Mouse (Mus musculus): ENCODE measurements around the gene Rad23a.

Gene Rad23a

DNA sequence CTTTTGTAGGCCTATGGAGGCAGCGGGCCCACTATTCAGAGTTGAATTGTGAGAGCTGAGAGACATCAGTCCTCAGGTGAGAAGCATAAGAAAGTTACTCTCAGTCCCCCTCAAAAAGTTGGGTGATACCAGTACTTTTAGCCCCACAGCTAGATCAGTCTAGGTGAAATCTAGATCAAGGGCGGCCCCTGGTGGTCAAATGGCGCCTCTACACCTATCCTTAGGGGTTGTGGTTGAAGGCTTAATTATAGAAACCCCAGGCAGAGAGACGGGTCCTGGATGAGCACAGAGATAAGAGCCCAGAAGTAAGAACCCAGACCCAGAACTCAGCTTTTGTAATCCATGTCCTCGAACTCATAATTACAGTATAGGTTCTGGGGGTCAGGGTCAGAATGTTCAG, 27.4 kb downstream of the Rad23a start:
- DNase-seq = peak; percentile 87

DNA sequence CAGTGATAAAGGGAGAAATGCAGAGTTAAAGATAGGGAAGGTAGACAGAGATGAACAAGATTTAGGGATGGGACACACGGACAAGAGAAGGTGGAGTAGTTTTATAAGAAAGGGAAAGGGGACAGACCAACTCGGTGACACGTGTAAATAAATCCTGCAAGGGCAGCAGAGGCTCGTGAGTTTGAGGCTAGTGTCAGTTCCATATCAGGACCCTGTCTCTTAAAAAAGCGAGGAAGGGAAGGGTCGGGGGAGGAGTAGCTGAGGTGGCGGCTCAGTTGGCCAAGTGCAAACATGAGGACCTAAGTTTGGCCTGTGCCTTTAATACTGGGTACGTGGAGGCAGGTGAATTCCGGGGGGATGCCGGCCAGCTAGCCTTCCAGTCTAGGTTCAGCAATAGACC, 29.2 kb downstream of the Rad23a start:
- no peak for DNase-seq

GRCm38 (mm10) chr8:84810896-84811295, 29.6 kb downstream of the Rad23a start:
- peak; percentile 88 for DNase-seq

DNA sequence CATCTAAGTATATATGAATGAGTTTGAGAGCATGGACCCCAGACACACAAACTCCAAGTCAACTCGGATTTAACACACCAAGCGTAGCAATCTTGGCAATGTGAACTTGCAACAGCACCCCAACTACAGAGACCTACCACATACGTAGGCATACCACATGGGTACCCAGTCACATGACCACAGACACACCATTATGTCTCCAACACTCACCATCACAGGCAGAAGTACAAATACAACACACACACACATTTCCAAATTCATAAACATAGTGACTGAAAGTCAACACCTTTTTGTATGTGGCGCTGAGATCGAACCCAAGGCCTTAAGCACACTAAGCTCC, 30.6 kb downstream of the Rad23a start:
- no peak for DNase-seq

DNA sequence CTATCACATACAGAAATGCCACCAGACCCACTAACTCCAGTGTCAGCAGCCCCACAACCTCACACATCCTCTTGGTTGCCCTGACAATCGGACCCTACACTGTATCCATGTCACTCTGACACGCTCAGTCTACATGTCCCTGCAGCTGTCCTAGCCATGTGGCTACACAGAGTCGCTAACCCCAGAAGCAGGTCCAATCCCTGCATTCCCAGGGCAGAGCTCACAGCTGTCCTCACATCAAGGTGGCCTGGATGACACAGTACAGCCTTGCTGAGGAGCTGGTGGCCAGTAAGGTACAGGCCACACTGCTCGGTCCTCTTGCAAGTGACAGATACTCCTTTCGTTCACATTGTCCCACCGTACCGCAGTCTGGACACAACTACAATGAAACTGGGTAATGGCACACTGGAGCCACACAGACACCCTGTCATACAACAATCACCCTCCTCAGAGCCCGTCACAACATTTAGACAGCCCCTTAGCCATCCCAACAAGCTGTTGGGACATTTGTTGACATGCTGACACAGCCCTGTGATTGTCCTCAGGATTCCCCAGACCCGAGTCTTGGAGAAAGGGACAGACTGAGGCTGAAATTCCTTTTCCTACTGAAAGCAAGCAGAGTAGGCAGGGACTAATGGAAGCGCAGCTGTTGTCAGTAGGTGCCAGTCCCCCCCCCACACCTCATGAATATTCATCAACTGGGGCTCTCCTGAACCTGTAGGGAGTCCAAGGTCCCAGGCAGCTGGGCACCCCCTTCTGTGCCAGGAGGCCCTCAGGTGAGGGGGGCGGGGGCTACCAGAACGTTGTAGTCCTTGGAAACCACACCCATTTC, 31.1 kb downstream of the Rad23a start:
- DNase-seq = no peak

DNA sequence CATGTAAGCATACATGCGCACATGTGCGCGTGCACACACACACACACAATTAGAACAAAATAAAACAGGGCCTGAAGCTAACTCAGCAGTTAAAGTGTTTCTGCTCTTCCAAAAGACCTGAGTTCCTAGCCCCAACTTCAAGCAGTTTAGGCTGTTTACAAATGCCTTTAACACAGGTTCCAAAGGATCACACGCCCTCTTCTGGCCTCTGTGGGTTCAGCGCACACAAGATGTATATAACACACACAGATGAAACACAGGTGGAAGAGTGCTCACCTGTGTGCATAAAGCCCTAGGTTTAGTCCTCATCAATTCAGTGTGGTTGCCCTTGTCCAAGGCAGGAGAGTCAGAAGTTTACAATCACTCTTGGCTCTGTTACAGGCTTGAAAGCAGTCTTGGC, 34.4 kb downstream of the Rad23a start:
- DNase-seq = no peak

DNA sequence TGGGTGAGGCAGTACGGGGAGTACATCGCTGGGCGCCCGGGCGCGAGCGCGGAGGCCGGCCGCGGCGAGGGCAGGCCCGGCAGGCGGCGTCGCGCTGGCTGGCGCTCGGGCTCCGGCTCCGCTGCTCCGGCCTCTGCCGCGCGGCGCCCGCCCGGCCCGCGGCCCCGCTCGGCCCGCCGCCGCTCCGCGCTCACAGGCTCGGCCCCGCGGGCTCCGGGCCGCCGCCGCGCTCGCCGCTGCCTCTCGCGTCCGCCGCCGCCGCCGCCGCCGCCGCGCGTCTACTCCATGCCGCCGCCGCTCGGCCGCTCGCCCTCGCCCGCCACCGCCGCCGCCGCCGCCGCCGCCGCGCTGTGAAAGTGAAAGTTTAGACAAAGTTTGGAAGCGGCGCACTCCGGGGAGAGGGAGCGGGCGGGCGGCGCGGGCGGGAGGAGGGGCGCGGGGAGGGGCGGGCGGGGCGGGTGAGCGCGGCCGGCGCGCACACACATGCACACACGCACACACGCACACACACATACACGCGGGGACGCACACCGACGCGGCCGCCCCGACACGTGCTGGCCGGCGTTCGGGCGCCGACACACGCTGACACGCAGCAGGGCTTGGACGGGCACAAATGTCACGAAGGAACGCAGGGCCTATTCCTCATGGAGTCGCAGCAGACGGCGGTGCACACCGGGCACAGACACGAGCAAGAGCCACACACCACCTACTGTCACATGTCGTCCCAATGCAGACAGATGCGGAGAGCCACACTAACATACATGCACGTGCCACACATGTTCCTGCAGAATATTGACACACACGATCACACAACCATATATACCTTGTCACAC, 40.2 kb downstream of the Rad23a start, which contains the start of gene Nfix:
TSS of gene Nfix (minus strand) at position 346 of the 833 bp plus-strand sequence.
- DNase-seq = peak; percentile 67

GRCm38 (mm10) chr8:84799136-84799931, 41.1 kb downstream of the Rad23a start:
- peak; percentile 46 for DNase-seq

GRCm38 (mm10) chr8:84798446-84799135, 41.9 kb downstream of the Rad23a start:
- DNase-seq = no peak

- no peak for DNase-seq
These were observed 42.5 kb downstream of the Rad23a start for GRCm38 (mm10) chr8:84797971-84798370.

- no peak for DNase-seq
These were observed 43.1 kb downstream of the Rad23a start for GRCm38 (mm10) chr8:84797256-84797797.

DNA sequence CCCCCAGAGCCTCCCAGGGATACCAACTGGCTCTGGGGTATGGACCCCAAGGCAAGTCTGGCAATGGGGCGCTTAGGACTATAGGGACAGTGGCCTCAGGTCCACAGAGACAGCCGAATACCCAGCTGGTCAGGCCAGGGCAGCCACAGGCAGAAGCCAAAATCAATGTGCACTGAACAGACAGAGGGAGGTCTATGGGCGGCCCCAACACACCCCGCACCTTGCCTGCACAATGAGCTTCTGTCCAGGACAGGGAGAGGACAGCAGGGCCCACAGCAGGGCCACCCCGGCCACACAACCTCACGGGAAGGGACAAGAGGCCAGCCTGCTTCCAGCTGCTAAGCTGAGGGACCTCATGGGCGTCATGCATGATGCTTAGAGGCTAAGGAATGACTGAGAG, 46.0 kb downstream of the Rad23a start:
- no peak for DNase-seq

GRCm38 (mm10) chr8:84793791-84794485, 46.5 kb downstream of the Rad23a start:
- DNase-seq = peak; percentile 29

- no peak for DNase-seq
These were observed 47.3 kb downstream of the Rad23a start for GRCm38 (mm10) chr8:84793134-84793533.

GRCm38 (mm10) chr8:84792429-84792947, 48.0 kb downstream of the Rad23a start:
- DNase-seq = no peak

- no peak for DNase-seq
These were observed 49.9 kb downstream of the Rad23a start for GRCm38 (mm10) chr8:84790537-84790936.

DNA sequence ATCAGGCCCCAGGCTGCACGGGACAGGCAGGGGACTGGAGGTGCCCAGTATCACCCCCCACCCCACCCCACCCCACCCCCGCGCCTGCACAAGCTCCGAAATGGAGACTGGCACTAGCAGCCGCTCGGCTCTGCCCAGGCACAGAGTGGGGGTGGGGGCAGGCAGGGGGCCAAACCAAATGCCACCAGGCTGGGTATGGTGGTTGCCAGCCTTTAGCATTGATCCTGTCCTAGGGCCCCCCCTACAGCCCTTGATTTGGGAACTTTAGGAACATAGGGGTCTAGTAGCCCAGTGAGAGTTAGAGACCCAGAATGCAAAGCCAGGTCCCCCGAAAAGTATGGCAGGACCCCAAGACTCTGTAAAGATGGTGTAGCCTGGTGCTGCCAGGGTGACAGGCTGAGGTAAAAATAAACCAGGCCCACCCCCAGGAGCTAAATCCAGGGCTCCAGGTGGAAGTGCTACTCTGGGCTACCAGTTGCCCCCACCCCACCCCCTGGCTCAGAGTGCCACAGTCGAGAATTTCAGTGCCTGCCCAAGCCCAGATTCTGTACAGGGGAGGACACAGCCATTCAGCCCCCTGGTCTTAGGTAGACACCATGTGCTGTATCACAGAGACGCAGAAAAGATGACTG, 50.5 kb downstream of the Rad23a start:
- DNase-seq = no peak

DNA sequence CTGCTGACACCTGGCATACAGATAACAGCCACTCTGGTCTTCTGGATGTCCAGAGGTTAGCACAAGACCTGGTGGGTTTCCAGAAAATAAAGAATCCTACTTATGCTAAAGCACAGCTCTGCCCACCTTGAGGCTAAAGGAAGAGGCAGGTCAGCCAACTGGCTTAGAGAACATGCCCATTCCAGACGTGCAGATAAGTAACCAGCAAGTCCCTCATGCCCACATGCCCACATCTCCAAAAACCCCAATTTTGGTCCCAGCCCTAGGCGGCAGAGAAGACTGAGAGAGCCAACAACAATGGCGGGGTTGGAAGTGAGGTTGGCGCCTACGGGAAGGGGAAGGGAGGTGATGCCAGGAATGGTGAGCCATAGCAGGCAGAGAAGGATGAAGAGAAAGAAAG, 51.1 kb downstream of the Rad23a start:
- no peak for DNase-seq

DNA sequence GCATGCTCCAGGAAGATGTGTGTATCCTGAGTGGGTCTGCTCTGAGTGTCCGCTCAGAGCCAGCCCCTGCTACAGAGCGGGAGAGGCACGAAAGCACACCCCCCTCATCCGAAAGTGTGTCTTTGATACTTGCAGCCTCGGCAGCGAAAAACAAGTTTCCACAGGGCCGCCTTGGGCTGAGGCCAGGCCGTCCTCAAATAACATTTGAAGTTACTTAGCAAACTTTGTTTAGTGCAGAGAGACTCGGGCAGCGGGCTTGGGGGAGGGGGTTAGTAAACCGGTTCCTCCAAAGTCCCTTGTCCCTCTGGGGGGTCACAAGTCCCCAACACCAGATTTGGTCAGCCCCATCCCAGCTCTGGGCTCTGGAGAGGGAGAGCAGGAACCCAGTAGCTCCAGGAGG, 51.6 kb downstream of the Rad23a start:
- DNase-seq = no peak

DNA sequence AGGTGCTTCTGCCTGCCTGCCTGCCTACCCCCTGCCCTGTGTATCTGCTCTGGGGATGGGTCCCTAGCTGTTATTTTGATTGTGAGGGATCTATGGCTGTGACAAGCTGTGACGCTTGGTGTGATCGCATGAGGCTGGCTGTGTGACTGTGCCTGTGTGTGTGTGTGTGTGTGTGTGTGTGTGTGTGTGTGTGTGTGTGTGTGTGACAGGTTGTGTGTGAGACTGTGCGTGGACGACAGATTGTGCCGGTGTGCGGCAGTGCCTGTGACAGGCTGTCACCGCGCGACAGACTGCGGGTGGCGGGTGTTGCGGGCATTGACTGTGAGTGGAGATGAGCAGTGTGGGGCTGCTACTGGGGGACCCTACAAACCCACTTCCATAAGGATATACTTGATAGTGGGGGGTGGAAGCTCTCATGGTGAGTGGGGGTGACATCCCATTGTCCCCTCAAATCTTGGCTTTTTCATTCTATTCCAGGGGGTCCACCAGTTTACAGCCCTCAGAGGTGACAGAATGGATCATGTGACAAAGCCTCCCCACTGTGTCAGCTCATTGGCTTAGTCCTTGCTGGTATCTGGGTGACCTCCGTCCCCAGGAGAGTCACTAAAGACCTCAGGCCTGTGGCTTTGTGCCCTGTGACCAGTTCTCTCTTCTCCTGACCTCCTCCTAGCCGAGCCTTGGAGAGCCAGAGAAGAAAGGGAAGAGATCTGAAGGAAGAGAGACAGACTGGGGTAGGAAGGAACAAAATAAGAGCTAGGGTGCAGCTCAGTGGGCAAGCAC, 52.8 kb downstream of the Rad23a start:
- DNase-seq = no peak

Measured in liver (tissue).